Mouse (Mus musculus) activated CD4-positive, CD25-positive, alpha-beta regulatory T cell, adult 4 months (primary cell): ENCODE results near the gene Fam71d. TPM values are rescaled to one million over a fixed set of nuclear protein-coding genes. Genes with fewer than 3 reads are reported as not detected.
A peak's percentile ranks its signal among the peaks of the same experiment; 100 is the strongest.

ENCODE experiments used
- ATAC-seq: one replicate; pipeline ENCODE4 v1.8.0; 2017
- polyA plus RNA-seq, 2 experiments: library from polyadenylated mRNA; unstranded; fragments of 100-300 nt; shearing (Covaris generic); gene quantifications; one replicate each; pipeline ENCODE4 v1.2.1; 2017

The Fam71d gene
- not detected for polyA plus RNA-seq

DNA sequence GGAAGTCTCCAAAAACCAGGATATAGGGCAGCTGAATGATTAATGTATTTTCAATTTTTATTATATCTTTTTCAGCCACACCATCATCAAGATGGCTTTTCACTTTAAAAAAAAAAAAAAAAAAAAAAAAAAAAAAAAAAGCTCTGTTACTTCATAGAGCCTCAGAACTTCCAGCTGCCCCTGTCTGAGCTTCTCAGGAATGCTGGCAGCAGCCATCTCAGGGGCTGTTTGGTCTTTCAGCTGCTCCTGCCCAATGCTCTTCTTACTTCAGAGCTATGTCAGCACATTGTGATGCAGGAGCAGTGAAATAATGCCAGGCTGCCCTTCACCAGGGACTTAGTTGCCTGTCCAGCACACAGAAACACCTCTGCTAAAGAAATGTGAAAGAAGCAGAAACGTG lies at the start of gene Fam71d:
Gene Fam71d (plus strand): TSS at position 211 of the 400 bp plus-strand sequence.
- ATAC-seq = no peak

DNA sequence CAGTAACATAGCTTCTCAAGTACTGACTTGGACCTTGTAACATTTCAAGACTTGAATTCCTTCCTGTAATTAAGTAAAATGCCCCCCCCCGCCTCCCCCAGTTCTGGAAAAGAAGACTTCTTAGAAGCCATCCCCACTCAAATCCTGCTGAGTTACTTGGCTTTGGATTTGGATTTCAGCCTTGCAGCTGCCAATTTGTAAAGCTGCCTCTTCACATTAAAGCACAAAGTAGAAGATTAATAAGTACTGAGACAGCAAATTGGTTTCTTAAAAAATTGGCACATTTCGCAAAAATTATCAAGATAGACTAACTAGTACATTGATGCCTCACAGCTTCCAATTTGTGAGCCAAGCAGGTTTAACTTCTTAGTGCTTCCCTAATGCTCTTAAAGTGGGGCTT lies 47.6 kb upstream of the Fam71d start:
- ATAC-seq = no peak

DNA sequence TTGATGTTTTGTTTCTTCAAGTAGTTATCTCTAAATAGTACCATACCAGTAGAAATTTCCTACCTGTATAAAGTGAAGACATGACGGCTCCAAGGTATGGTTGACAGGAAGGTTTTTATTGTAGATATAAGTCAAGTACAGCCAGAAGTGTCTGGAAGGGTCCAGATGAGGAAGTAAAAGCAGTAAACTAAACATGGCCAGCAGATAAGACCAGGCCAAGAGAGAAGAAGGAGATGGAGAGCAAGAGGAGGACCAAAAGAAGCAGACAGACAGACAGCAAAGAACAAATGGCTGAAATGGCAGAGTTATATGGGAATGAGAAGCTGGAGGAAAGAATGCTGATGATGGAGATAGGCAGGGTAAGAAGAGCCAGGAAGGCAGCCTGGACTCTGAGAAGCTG lies 46.1 kb upstream of the Fam71d start:
- ATAC-seq = no peak

DNA sequence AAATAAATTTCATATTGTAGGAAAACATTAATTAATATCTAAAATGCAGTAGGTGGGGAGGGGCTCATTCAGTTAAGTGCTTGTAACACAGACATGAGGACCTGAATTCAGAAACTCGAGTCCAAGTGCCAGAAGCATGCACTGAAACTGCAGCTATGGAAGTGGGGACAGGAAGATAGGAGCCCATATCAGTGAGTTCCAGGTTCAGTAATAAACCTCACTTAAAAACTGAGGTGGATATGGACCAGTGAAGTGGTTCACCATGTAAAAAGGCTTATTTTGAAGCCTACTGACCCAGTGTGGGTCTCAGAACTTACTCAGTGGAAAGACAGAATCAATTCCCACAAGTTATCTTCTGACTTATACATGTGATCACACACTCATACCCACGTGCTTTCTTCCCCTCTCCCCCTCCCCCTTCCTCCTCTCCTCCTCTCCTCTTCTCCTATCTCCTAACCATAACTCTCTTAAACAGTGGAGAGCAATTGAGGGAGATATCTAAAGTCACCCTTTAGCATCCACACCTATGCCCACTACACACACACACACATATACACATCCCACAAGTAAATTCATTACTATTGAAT lies 31.5 kb upstream of the Fam71d start:
- ATAC-seq = no peak

DNA sequence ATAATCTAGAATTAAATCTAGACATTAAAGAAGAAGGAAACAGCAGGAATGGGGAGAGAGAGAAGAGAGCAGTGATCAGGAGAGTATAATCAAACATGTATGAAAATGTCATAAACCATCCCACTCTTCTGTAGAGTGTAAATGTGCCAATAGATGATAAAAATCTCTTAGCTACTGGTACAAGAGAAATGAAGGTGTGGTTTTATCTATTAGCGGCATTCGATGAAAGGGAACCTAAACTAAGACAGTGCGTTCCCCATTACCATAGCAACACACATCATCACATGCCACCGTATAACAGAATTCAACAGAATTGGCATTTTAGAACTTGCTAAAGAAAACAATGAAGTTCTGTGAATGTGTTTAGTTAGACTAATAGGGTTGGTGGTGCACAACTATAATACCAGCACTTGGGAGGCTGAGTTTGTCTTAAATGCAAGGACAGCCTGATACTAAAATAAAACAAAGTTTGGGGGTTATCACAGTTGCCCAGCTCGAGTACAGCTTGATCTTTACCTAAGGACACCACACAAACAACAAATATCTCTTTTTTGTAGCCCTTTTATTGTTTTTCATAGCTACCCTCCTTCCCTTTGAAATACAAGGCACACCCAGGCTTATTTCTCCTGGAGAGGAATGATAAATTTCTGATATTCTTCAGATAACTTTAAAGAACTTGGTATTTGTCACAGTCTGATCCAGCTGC lies 13.1 kb upstream of the Fam71d start:
- no peak for ATAC-seq

DNA sequence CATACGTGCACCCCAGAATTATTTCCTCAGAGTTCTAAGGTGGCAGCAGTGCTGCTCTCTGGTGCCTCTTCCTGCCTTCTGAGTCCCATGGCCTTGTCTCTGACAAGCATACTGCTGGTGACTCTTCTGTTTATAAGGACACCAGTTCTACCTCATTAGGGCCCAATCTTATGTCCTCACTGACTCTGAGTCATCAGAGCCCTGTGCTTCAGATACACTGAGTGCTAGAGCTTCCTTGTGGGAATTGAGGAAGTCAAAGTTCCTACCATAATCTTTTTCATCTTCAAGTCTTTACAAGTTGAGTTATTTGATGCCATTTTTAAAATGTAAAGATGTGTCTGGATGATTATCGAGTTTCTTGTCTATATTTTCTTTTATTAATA lies 12.5 kb upstream of the Fam71d start:
- ATAC-seq = no peak

DNA sequence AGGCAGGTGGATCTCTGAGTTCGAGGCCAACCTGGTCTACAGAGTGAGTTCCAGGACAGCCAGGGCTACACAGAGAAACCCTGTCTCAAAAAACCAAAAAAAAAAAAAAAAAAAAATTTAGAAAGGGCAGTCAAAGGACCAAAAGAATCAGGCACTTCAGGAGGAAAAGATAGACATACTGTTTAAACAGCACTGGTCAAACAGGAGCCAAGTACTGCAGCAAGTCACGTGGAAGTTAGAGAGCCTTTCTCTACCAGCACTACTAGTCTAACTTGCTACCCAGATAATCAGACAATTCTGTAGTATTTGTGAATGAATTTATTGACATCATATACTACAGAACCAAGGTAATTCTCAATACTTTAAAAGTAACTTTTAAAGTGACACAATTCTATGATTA lies 10.3 kb upstream of the Fam71d start:
- ATAC-seq = no peak

DNA sequence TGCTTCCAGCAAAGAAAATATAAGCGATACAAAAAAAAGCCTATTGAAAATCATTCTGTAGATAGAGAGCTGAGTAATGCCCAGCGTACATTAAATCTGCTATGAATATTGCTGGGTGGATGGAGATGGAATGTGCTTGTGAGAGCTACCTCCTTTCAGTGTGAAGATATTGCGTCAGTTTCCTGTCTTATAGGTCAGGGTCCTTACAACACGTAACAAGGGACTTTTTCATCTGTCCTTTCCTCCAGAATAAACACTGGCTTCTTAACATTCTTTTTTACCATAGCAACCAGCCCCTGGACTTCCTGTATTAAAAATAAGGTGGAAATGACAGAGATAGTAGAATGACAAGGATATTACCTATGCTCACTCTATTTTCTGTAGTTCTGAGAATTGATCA lies 9.1 kb upstream of the Fam71d start:
- ATAC-seq = peak; percentile 60

DNA sequence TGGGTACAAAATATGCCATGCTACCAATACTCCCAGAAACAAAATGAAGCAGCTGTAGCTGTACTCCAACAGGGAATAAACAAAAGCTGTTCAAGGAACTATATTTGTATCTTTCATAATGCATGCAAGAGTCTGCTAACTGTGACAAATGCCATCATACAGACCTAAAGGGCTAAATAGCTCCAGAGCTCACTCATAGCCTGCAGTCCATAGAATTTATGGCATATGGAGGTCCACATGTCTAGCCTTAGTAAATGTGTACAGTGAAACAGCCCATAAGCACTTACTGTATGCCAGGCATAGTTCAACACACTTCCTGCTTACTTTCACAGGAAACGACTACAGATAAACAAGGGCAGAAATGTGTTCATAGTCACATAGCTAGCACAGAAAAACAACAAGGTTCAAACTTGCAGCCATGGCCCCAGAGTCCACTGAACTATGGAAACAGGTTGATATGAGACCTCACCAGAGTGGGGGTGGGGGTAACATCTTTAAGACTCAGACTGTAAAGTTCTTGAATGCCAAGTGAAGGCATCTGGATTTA lies 5.6 kb upstream of the Fam71d start:
- peak; percentile 78 for ATAC-seq

DNA sequence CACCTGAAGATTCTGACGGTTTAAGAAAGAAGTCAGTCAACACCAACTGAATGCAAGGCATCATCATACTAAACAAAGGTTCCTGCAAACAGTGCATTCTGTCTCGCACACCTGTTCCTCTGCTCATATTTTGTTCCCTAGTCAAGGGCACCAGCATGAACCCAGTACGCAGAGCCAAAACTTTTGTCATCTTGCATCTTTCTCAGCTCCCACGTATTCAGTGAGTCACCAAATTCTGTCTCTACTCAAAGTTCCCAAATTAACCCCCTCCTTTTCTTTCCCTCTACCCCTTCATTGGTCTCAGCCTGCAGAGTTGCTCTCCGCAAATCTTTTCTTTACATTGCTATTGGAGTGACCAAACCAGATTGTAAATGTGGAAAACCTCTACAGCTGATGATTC lies 2.5 kb upstream of the Fam71d start:
- ATAC-seq = no peak

DNA sequence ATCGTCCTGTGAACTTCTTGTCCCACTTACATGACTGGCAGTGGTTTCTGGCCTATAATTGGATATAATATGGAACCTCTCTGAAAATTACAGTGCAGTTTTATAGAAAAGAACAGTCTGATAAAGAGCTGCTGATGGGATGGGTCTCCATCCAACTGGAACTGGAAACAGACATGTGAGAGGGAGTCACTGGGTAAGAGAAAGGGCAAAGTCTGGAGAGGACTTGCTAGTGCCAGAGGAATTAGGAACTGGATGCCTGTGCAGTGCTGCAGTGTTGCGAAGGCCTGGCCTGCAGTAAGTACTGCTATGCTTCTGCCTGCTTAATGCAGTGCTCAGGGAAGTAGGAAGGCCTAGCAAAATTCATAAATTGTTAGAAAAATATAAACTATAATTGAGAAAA lies 1.9 kb downstream of the Fam71d start:
- no peak for ATAC-seq

DNA sequence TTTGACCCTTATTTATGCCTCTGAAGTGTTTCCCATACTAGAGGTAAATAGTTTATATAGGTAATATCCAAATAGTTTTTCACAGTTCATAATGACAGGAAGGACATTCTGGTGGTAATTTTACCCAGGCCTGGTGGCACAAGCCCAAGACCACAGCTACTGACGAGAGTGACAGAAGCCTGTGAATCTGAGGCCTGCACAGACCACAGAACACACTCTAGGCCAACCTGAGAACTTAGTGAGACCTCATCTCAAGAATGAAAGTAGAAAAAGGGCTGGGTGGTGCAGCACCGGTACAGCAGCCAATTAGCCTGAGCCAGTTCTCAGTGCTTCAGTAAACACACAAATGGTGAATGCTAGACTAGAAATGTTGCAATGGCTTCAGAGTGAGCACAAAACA lies 26.4 kb downstream of the Fam71d start:
- ATAC-seq = no peak

DNA sequence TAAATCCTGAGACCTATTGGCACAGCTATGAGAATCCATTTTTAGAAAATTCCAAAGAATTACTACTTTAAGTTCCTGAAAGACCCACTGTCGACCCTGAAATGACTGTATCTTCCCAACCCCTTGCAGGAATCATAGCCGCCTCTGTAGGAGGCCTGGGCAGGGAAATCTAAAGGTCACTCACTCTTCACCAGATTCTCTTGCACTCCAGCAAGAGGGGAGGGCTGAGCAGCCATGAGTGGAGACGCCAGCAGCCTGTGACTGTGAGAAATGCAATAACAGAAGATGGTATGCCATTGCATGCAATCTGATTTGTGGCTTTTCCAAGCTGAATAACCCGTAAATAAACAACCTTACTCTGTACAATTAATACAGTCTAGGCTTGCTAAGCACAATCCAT lies 36.4 kb downstream of the Fam71d start:
- no peak for ATAC-seq

DNA sequence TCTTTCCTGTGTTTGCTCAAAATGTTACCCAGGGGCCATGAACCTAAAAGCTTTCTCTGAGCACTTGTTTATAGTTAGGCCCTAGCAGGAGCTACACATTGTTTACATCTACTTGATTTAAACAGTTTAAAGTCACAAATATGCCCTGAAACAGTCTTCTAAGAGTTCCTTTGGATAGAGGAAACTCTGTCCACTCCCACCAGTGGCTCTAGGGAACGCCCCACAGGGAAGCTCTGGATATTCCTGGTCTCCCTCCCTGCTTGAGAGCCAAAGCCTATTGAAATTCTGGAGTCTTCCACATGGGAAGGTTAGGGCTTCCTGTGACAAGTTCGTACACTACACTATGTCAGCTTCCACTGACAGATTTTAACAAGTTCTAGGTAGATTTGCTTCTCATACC lies 48.3 kb downstream of the Fam71d start:
- ATAC-seq = no peak

DNA sequence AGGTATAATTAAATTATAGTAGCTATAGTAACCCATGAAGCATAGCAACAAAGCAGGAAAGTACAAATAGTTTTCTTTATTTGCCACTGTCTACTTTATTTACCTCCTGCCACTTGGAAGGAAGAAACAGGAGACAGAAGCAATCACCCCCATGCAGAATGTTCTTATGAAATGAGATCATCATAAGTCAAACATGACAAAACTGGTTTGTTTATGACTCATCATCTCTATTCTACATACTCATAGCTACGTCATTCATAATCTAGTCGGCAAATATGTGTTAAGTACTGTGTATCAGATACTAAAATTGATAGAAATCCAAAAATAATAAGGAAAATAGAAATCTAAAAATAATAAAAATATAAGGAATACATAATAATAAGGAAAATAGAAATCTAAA lies 49.0 kb downstream of the Fam71d start:
- no peak for ATAC-seq

DNA sequence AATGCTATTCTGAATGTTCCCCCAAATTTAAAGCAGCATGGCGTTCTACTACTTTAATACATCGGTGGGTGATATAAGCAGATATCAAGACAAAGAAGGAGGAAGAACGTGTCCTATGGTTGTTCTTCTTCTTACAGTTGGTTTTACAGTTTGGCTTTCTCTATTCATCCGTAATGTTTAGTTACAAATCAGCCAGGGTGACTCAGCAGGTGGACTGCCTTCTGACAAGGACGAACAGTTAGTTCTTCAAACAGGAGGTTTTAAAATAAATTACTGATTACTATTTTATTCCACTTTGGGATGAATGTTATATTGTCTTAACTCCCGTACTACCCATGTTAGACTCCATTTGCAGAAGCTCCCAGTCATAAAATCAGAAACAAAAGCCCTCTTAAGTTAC lies 54.9 kb downstream of the Fam71d start:
- no peak for ATAC-seq

DNA sequence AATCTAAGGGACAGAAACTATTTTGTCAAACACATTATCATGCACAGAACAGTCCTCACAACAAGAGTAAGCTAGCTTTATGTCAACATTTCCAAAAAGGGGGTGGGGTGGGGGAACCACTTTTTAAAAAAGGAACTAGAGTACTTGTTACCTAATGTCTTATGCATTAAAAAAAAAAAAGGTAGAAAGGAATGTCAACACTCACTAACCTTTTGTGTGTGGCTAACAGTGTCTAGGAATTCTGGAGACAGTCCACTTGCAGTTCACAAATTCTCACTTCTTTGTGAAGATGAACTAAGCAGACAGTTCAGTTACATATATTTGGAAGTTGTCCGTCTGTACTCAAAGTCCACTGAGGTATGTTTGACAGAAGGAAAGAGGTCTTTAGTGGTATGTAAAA lies 56.1 kb downstream of the Fam71d start:
- ATAC-seq = no peak

DNA sequence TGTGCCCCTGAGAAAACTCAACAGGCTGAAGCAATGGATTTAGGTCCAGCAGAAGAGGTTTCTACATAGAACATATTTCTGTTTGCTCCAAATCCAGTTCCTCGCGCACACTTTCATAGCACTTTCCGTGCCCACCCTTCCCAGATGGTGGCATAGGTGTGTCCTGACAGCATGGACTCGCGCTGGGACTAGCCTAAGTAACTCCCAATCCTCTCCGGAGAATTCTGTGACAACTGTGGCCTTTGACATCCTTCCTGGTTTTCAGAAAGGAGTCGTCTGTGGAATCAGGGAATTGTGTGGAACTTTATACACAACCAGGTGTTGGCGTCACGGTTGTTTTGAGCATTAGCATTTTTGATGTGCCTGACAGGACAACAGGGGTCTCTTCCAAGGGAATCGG lies 56.8 kb downstream of the Fam71d start:
- peak; percentile 4 for ATAC-seq

DNA sequence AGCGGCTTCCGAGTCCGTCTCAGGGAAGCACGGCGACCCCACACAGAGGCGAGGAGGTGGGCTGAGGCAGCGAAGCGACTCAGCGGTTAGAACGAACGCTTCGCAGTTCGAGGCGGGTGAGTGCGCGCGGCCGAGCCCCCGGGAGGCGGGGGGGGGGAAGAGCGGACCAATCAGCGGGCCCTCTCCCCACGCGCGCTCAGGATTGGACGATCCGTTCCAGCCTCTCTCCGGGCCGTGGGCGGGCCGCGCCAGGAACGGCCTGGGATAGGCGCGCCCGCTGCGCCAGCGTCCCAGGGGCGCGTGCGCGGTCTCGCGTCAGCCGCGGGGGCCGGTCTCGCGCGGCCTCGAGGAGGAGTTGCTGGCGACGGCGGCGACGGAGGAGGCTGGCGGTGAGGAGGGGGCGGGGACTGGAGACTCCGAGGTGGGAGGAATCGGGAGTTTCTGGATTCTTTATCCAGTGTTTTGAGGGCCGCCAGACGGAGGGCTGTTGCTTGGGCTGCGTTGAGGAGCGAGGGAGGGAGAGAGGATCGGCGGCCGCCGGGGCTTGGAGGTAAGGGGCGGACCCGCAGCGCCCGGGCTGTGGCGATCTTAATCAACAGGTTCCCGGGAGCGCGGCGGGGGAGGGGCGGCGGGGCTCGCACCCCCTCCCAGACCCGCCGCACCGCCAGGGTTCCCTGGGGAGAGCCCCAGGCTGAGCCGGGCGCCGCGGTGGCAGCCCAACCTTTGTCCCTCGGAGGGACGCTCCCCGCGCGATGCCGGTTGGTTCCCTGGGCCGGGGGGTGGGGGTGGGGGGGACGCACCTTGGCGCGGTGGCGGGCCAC lies 57.4 kb downstream of the Fam71d start, which contains the start of gene Mpp5:
Gene Mpp5 (plus strand): TSS at position 351 of the 821 bp plus-strand sequence.
- ATAC-seq = peak; percentile 97

DNA sequence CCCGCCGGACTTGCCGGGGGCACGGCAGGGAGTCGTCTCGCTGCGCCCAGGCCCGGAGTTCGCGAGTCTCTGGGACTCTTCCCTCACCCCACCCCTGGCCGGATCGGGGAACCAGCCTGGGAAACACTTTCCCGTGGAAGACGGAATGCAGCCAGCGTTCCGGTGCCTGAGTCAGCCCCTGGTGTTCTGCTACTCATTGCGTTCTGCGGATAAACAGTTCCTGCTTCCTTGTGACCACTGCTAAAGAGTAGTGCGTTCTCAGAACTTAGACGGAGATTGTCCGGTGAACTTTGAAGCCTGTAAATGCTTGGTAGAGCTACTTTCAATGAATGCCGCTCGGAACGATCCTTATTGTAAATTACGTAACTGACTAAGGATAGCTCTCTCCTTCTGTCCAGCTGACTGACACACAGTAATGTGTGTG lies 58.1 kb downstream of the Fam71d start:
- ATAC-seq = peak; percentile 1

DNA sequence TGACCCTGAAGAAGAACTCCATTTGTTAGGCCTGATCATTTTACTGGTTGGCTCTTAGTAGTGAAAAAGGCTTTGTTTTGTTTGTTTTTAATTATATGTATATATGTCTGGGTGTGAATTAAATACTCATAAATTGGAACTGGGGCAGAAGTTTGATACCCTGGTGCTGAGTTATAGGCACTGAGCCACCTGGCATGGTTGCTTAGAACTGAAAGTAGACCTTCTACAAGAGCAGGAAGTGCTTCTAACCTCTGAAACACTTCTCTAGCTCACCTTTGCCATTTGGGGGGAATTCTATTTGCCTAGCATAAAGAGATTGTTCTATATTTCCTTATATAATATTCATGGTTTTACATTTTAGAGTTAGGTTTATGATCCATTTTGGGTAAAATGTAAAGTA lies 70.6 kb downstream of the Fam71d start:
- ATAC-seq = peak; percentile 52

DNA sequence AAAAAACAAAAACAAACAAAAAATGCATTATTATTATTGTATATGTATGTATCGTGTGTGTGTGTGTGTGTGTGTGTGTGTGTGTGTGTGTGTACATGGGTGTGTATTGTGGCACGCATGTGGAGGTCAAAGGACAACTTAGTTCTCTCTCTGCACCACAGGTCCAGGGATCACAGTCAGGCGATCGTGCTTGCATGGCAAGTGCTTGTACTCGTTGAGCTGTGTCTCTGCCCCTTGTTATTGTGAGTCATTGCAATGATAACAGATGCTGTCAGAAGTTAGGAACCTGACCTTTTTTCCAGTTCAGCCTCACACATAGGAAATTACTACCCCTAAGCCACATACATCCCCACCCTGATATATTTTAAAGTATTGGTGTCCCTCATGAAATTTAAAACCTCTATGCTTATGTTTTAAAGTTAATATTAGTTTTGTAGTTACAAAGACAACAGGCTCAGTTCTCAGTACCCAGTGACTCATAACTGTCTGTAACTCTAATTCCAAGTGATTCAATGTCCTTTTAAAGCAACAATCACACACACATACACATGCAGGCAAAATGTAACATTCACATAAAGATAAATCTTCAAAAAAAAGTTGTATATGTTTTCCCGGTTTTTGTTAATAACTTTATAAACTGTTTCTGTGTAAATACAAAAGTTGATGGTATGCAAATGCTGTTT lies 77.8 kb downstream of the Fam71d start:
- no peak for ATAC-seq

DNA sequence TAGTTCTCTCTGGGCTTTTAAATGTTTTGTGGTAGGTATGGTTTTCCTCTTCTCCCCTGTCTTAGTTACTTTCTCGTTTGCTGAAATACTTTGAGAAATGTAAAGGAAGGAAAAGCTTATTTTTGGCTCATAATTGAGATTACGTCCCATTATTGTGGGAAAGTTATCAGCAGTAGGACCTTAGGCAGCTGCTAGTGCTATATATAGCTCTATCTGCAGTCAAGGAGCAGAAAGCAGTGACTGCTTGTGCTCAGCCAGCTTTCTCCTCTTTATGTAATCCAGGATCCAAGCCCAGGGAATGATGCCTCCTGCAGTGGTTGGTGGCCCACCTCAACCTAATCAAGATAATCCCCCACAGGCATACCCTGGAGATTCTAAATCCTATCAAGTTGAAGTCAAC lies 81.9 kb downstream of the Fam71d start:
- no peak for ATAC-seq
